Mouse (Mus musculus) gastrocnemius, postnatal 10 days (tissue): ENCODE results near the gene Olfr918. TPM values are rescaled to one million over a fixed set of nuclear protein-coding genes. Genes with fewer than 3 reads are reported as not detected.

Experiments
- DNase-seq: peaks from one replicate; pipeline ENCODE4 v3.0.0; 2021; ENCODE audit warnings: mixed read lengths
- long read RNA-seq, 2 experiments: library from polyadenylated mRNA; stranded (forward); transcript quantifications; one replicate each; pipeline ENCODE4 v2.0.0; 2021
- total RNA-seq, 2 experiments: library from RNA; stranded (reverse); gene quantifications; 2 replicates each; pipeline ENCODE4 v1.2.3; 2021

Gene Olfr918
- not detected for total RNA-seq
- long read RNA-seq, experiment 1 = 0 reads
- long read RNA-seq, experiment 2 = 0 reads

- no peak for DNase-seq
Observed at GRCm38 (mm10) chr9:38674501-38674900, at the start of gene Olfr918. TSS of gene Olfr918 (minus strand) at chr9:38674601.

- no peak for DNase-seq
Observed at GRCm38 (mm10) chr9:38724044-38724443, 49.6 kb upstream of the Olfr918 start.

GRCm38 (mm10) chr9:38718927-38719441 lies 44.6 kb upstream of the Olfr918 start:
- DNase-seq = no peak

DNA sequence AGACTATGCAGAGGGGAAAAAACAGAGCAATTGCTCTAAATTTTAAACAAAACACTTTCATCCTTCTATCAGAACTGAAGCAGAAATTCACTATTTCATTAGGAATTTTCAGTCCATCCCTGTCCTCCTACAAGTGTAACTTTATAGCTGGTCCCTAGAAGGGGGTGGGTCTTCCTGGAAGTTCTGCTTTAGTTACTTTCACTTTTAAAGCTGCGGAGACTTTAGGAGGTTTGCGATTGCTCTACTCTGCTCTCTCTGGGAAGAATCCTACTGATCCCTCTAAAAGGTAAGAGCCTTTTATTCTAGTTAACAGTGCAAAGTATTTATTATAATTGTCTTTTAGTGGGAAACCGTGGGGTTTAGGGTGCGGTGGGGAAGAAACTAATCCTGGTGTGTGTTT lies 43.7 kb upstream of the Olfr918 start, which contains the start of gene Vwa5a:
Vwa5a (plus strand) TSS at position 167 of the 400 bp plus-strand sequence.
- DNase-seq = no peak

DNA sequence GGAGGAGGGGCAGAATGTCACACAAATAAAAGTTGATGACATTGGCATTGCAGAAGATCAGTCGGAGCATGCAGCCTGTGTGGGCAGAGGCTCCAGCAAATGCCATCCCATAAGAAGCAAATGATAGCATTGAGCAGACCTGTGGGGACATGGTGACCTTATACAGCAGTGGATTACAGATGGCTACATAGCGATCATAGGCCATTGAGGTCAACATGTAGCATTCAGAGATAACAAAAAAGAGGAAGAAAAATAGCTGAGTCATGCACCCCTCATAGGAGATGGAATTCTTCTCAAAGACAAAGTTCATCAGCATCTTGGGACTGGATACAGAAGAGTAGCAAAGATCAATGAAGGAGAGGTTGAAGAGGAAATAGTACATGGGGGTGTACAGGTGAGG lies 1.5 kb downstream of the Olfr918 start:
- no peak for DNase-seq

DNA sequence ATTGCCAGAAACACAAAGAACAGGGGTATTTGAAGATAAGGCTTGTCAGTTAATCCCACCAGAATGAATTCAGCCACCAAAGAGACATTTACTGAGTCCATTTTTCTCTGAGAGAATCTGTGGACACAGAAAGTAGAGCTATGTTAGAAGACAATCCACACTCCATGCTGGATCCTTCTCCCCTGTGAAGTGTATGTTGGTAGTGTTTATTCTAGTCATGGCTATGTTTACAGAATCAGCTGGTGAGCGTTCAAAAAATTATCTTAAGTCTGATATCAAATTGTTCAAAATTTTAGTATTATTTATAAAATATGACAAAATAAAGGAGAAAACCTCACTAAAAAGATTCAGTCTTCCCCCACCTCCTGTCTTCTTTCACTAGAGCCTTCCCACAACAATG lies 8.7 kb downstream of the Olfr918 start, which contains the start of gene Olfr917:
Olfr917 (minus strand) TSS at position 101 of the 400 bp plus-strand sequence.
- DNase-seq = no peak

GRCm38 (mm10) chr9:38659775-38660174 lies 14.6 kb downstream of the Olfr918 start, which contains the start of gene Olfr916:
TSS of gene Olfr916 (minus strand) at chr9:38659875.
- DNase-seq = no peak

- no peak for DNase-seq
Observed at GRCm38 (mm10) chr9:38632406-38632805, 42.0 kb downstream of the Olfr918 start.

Other genes starting within 250 kb of the Olfr918 start
- gene Olfr901, start 245.1 kb downstream of the Olfr918 start, total RNA-seq = not detected
- gene Olfr902, start 226.9 kb downstream of the Olfr918 start, total RNA-seq = not detected
- not detected for gene Olfr904, start 211.5 kb downstream of the Olfr918 start, total RNA-seq
- not detected for gene Olfr905, start 203.5 kb downstream of the Olfr918 start, total RNA-seq
- gene Olfr906, start 187.5 kb downstream of the Olfr918 start, total RNA-seq = not detected
- not detected for gene Olfr907, start 178.8 kb downstream of the Olfr918 start, total RNA-seq
- gene Olfr911-ps1, start 153.0 kb downstream of the Olfr918 start, total RNA-seq = not detected
- gene Olfr910, start 136.8 kb downstream of the Olfr918 start, total RNA-seq = not detected
- not detected for gene Olfr912, start 94.4 kb downstream of the Olfr918 start, total RNA-seq
- gene Olfr913, start 81.8 kb downstream of the Olfr918 start, total RNA-seq = not detected
- gene Olfr914, start 69.5 kb downstream of the Olfr918 start, total RNA-seq = not detected
- not detected for gene Olfr916, start 14.7 kb downstream of the Olfr918 start, total RNA-seq
- not detected for gene Olfr917, start 8.8 kb downstream of the Olfr918 start, total RNA-seq
- not detected for gene Olfr919, start 29.1 kb upstream of the Olfr918 start, total RNA-seq
- 10 to 100 TPM; 22.5 to 29.6 TPM for gene Vwa5a, start 43.7 kb upstream of the Olfr918 start, total RNA-seq
- gene Olfr920, start 77.7 kb upstream of the Olfr918 start, total RNA-seq = under 1 TPM; 0.07 to 0.12 TPM
- gene Olfr921, start 98.5 kb upstream of the Olfr918 start, total RNA-seq = not detected
- not detected for gene Olfr922, start 140.0 kb upstream of the Olfr918 start, total RNA-seq
- gene Olfr923, start 151.9 kb upstream of the Olfr918 start, total RNA-seq = not detected
- gene Olfr924, start 169.8 kb upstream of the Olfr918 start, total RNA-seq = not detected
- gene Olfr26, start 180.5 kb upstream of the Olfr918 start, total RNA-seq = not detected
- gene Olfr926, start 202.5 kb upstream of the Olfr918 start, total RNA-seq = not detected